Mouse (Mus musculus): ENCODE results near the gene Ankrd26.

- peak; percentile 57 for TF ChIP-seq CTCF (IDR thresholded peaks at IDR 0.05; ENCODE audit: low read depth)
- TF ChIP-seq EP300 (IDR thresholded peaks at IDR 0.05; ENCODE audit: low read depth) = no peak
Observed at GRCm38 (mm10) chr6:118605974-118606373, 43.9 kb upstream of the Ankrd26 start.

Data from liver, embryonic 14.5 days (tissue).